Mouse (Mus musculus) liver, embryonic 16.5 days (tissue): ENCODE measurements at regions not wholly inside any gene's neighbourhood (a gene's known extent, or its start where the extent isn't known, plus 50 kb on each side); places are given as distances from the start of the nearest gene placed in this dataset.
A peak's percentile ranks its signal among the peaks of the same experiment; 100 is the strongest.

Experiments used
- ATAC-seq: fragments of 200-750 bp; cut with Nextera tagmentation; 2 replicates; pipeline ENCODE4 v1.8.0; 2017; ENCODE audit warnings: low read depth, mild to moderate bottlenecking, moderate number of reproducible peaks, moderate library complexity
- H3K27ac ChIP-seq: fragments of 300-500 bp; sonication (generic); 2 replicates; pipeline ENCODE4 v1.5.1; 2014; ENCODE audit warnings: mild to moderate bottlenecking, low read length
- H3K27me3 ChIP-seq: fragments of 300-500 bp; sonication (generic); 2 replicates; pipeline ENCODE4 v1.6.1; 2014; ENCODE audit warnings: low read depth, low read length, mixed read lengths; ENCODE audit not compliant: control insufficient read depth, insufficient read depth
- H3K36me3 ChIP-seq: fragments of 300-500 bp; sonication (generic); 2 replicates; pipeline ENCODE4 v1.6.1; 2014; ENCODE audit warnings: mild to moderate bottlenecking; ENCODE audit not compliant: control insufficient read depth, insufficient read depth
- H3K4me1 ChIP-seq: fragments of 300-500 bp; sonication (generic); 2 replicates; pipeline ENCODE4 v1.6.1; 2014; ENCODE audit warnings: low read depth, low read length, mixed read lengths; ENCODE audit not compliant: control insufficient read depth
- H3K4me2 ChIP-seq: fragments of 300-500 bp; sonication (generic); 2 replicates; pipeline ENCODE4 v1.6.1; 2014; ENCODE audit warnings: low read depth, low read length, mixed read lengths
- H3K4me3 ChIP-seq: fragments of 300-500 bp; sonication (generic); 2 replicates; pipeline ENCODE4 v1.5.1; 2014; ENCODE audit warnings: low read depth, mild to moderate bottlenecking, low read length
- H3K9ac ChIP-seq: fragments of 300-500 bp; sonication (generic); 2 replicates; pipeline ENCODE4 v1.6.1; 2014; ENCODE audit warnings: low read depth, low read length
- H3K9me3 ChIP-seq: fragments of 300-500 bp; sonication (generic); replicated peaks from 2 replicates; pipeline ENCODE4 v1.6.1; 2016; ENCODE audit warnings: low read length; ENCODE audit not compliant: control insufficient read depth
- WGBS: fragments of 180-500 bp; shearing (Covaris S2); extraction: QIAGEN DNeasy Blood & Tissue Kit; methylation state at CpG from one replicate; pipeline ENCODE4 v1.1.7; 2014; ENCODE audit not compliant: insufficient replicate concordance; 5-methylcytosine and 5-hydroxymethylcytosine counted together

DNA sequence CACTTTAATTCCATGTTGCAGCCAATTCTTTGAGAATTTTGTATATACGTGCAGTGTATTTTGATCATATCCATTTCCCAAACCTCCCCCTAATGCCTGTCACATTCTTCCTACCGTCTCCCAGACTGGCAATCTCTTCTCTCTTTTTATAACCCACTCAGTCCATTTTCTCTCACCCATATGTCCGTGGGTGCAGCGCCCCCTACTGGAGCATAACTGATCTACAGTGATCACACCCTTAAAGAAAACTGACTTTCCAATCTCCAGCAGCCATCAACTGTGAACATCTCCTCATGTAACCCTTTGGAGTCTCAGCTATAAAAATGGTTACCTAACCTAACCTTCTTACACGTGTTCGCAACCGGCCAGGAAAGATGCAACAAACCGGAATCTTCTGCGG is 123.0 kb upstream of the Slc7a14 start:
- H3K27ac ChIP-seq: no peak overlapping the region
- ATAC-seq: no peak
- H3K4me2 ChIP-seq: no peak overlapping the region
- no peak overlapping the region for H3K9ac ChIP-seq
- H3K4me3 ChIP-seq: no peak overlapping the region
- no peaks in the 10 kb centered on the region for H3K9me3 ChIP-seq
- no peaks in the 10 kb centered on the region for H3K27me3 ChIP-seq
- H3K4me1 ChIP-seq: no peaks in the 10 kb centered on the region
- no peaks in the 10 kb centered on the region for H3K36me3 ChIP-seq
- 73% methylated on average over 9 of the region's 9 CpGs for WGBS

DNA sequence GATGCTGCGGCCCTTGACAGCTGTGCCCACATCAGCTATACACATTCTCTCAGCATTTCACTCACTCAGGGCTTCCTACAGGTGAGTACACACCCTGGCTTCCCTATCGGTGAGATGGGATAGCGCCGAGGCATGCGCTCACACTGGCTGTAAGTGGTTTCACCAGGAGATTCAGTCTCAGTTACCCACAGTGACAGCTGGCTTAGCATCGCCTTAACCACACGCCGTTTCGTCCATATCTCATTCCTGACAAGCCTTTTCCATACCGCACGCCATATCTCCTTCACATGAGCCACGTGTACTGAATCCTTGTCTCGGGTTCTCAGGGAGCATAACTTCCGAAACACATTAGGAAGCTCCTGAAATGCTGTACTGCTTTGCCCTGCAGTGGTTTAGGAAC is 113.3 kb upstream of the Slc7a14 start:
- no peaks in the 10 kb centered on the region for H3K36me3 ChIP-seq
- H3K9ac ChIP-seq: no peak overlapping the region
- H3K4me3 ChIP-seq: no peak overlapping the region
- H3K27ac ChIP-seq: no peak overlapping the region
- H3K4me2 ChIP-seq: no peak overlapping the region
- no peaks in the 10 kb centered on the region for H3K4me1 ChIP-seq
- 74% methylated on average over 14 of the region's 14 CpGs for WGBS
- no peak for ATAC-seq
- H3K9me3 ChIP-seq: no peaks in the 10 kb centered on the region
- no peaks in the 10 kb centered on the region for H3K27me3 ChIP-seq

DNA sequence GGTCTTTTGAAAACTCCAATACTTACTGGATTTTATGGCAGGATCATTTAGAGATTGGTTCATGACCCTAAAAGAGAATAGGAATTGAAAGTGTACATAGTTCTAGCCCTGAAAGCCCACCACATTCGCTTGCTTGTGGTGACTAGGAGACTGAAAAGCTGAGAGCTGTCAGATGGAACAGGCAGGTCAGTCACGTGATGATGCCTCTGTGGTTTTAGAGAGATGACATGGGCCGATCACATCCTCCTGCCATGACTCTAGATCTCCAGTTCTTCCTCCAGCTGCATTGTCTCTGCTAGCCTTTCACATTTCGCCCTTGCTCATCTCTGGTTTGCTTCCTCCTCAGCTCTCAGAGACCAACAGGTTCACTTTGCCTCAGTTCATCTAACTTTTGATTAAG is 98.6 kb upstream of the Slc7a14 start:
- Histone ChIP-seq H3K36me3 (no peaks in the 10 kb centered on the region), H3K9me3 (no peaks in the 10 kb centered on the region), H3K4me1 (no peaks in the 10 kb centered on the region), H3K9ac (no peak overlapping the region), H3K4me2 (no peak overlapping the region), H3K4me3 (no peak overlapping the region), H3K27me3 (no peaks in the 10 kb centered on the region), H3K27ac (no peak overlapping the region)
- WGBS: 35% methylated on average over 4 of the region's 4 CpGs
- ATAC-seq: no peak

DNA sequence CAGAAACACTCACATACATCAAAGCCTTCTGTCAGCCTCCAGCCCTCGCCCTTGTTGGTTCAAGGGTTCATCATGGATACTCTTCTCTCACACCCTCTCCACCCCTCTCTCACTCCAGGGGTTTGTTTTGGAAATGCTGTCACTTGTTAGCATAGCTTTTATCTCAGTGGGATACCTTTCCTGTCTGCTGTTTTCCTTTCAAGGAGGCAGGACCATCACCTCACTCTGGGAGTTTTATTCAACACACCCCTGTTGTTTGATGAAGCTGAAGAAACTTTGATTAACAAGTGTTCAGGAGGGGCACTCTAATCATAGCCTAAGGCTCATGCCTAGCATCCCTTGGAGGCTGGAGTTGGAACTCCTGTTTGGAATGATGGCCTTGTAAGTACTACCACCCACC is 95.7 kb upstream of the Slc7a14 start:
- WGBS: 43% methylated on average over 1 of the region's 1 CpGs

DNA sequence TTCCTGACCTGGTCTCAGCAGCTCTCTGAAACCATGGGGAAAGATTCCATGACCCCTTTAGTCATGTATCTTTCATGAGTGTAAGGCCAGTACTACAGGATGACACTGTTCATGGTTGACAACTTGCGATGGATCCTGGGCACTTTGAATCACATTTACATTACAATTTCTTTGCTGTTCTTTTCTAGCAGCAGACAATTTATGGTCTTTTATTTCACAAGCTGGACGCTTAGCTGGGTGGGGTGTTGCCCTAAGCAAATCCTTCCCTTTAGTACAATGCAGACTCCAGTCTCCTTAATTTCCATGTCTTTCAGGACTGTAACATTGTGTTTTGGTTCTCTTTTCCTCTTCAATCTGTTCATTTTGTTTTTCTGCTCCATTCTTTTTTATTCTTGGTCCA is 89.0 kb upstream of the Slc7a14 start:
- no peak overlapping the region for H3K4me3 ChIP-seq
- no peak overlapping the region for H3K4me2 ChIP-seq
- no peaks in the 10 kb centered on the region for H3K9me3 ChIP-seq
- no peaks in the 10 kb centered on the region for H3K36me3 ChIP-seq
- no peak for ATAC-seq
- H3K9ac ChIP-seq: no peak overlapping the region
- no peaks in the 10 kb centered on the region for H3K27me3 ChIP-seq
- no peak overlapping the region for H3K27ac ChIP-seq
- whole genome bisulfite sequencing: 58% methylated on average over 2 of the region's 2 CpGs
- H3K4me1 ChIP-seq: no peaks in the 10 kb centered on the region

More for the DNA sequence above, 95.7 kb upstream of the Slc7a14 start:
- Histone ChIP-seq H3K4me2 (no peak overlapping the region), H3K27ac (no peak overlapping the region), H3K9me3 (no peaks in the 10 kb centered on the region), H3K36me3 (no peaks in the 10 kb centered on the region), H3K27me3 (no peaks in the 10 kb centered on the region), H3K4me3 (no peak overlapping the region), H3K9ac (no peak overlapping the region), H3K4me1 (no peaks in the 10 kb centered on the region)
- ATAC-seq: no peak

DNA sequence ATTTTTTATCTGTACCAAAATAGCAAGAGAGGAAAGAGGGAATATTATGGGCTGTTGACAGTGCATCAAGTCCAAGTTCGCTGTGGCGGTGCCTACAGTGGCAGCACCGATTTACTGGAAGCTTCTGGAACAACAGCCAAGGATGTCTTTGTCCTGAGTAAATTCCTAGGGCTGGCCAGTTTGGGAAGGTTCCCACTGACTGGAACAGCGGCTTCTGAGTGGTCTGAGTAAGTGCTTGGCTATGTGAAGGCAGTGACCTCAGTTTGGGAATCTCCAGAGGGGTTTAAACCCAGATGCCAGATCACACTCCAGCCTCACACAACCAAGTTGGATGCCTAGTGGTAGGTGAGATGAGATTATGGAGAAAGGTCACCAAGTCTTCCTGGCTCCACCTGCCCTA is 84.4 kb upstream of the Slc7a14 start:
- no peaks in the 10 kb centered on the region for H3K9me3 ChIP-seq
- 62% methylated on average over 4 of the region's 4 CpGs for WGBS
- H3K4me2 ChIP-seq: no peak overlapping the region
- H3K27me3 ChIP-seq: no peaks in the 10 kb centered on the region
- H3K4me3 ChIP-seq: no peak overlapping the region
- H3K27ac ChIP-seq: no peak overlapping the region
- H3K36me3 ChIP-seq: no peaks in the 10 kb centered on the region
- ATAC-seq: no peak
- H3K4me1 ChIP-seq: no peaks in the 10 kb centered on the region
- H3K9ac ChIP-seq: no peak overlapping the region

DNA sequence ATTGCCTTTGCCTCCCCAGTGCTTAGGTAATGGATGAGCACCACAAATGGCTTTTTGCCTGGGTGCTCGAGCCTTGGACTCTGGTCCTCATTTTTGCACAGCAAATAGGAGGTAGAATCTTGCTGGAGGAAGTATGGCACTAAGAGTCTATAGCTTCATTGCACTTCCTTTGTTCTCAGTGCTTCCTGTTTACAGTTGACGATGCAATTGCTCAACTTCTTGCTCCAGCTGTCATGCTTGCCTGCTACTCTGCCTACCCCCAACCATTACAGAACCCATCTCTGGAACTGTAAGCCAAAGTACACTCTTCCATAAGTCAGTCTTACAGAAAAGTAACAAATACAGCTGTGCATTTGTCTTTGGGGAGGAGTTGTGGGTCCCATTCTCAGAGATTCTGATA is 79.8 kb upstream of the Slc7a14 start:
- no peak overlapping the region for H3K4me2 ChIP-seq
- 18% methylated on average over 2 of the region's 2 CpGs for WGBS

DNA sequence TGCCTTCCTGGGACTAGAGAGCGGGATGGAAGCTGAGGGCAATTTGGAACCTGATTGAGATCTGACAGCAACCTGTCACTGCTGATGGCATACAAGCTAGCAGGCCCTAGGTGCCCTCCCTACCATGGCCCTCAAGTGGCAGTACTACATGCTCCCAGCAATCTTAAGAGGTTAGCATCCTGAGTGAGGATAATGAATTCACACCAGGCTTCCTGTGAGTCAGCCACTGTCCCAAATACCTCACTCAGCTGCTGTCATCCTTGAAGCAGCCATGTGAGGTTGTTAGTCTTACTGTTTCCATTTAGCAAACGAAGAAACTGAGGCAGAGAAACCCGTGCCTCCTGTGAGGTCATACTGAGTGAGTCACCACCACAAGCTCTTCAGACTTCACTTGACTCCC is 65.5 kb upstream of the Slc7a14 start:
- Histone ChIP-seq H3K4me2 (no peak overlapping the region), H3K4me3 (no peak overlapping the region), H3K9me3 (no peaks in the 10 kb centered on the region), H3K27me3 (no peaks in the 10 kb centered on the region), H3K9ac (no peak overlapping the region), H3K27ac (no peak overlapping the region), H3K36me3 (no peaks in the 10 kb centered on the region), H3K4me1 (no peaks in the 10 kb centered on the region)
- WGBS: 39% methylated on average over 3 of the region's 3 CpGs
- ATAC-seq: no peak

More for the DNA sequence above, 79.8 kb upstream of the Slc7a14 start:
- Histone ChIP-seq H3K27ac (no peak overlapping the region), H3K27me3 (no peaks in the 10 kb centered on the region), H3K9me3 (no peaks in the 10 kb centered on the region), H3K36me3 (no peaks in the 10 kb centered on the region), H3K4me1 (no peaks in the 10 kb centered on the region), H3K9ac (no peak overlapping the region), H3K4me3 (no peak overlapping the region)
- 0 out of 2 replicates have a peak, but pooled peaks have one; percentile 27 for ATAC-seq

DNA sequence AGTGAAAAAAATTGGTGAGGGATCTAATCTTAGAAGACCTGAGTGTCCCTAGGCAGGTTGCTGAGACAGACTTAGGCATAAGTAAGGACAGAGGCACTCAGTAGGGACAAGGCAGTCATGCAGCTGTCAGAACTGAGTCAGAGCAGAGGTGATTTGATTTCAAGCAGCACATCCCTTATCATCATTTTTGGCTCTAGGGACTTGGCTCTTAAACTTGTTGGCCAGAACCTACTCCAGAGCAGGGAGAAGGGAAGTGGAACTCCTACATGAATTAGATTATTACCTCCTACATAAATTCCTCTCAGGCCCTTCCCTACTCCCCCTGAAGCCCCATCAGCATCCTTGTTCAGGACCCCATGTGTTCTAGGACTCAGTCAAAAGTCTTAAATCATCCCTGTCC is 63.9 kb upstream of the Slc7a14 start:
- Histone ChIP-seq H3K27ac (no peak overlapping the region), H3K4me3 (no peak overlapping the region), H3K9ac (no peak overlapping the region), H3K9me3 (no peaks in the 10 kb centered on the region), H3K4me1 (no peaks in the 10 kb centered on the region), H3K4me2 (no peak overlapping the region), H3K36me3 (no peaks in the 10 kb centered on the region), H3K27me3 (no peaks in the 10 kb centered on the region)
- ATAC-seq: no peak

DNA sequence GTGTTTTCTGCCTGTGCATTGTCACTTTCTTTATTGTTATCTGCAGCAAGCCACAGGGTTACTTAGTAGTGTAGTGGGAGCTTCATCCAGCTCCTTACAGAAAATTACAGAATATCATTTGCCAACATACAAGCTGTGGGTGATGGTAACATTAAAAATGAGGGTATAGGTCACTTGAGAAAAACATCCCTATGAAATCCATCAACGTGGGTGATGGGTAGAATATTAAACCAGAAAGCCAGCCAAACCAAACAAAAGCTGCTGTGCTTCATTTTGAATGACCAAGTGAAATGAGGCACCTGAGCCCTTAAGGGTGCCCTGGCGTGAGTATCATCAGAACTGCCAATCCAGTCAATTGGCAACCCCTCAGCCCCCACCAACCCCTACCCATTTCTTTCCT is 58.1 kb upstream of the Slc7a14 start:
- no peak overlapping the region for H3K27ac ChIP-seq
- H3K4me2 ChIP-seq: no peak overlapping the region
- no peak for ATAC-seq

More for the DNA sequence above, 58.1 kb upstream of the Slc7a14 start:
- Histone ChIP-seq H3K27me3 (no peaks in the 10 kb centered on the region), H3K9ac (no peak overlapping the region), H3K36me3 (no peaks in the 10 kb centered on the region), H3K4me1 (no peaks in the 10 kb centered on the region), H3K4me3 (no peak overlapping the region), H3K9me3 (no peaks in the 10 kb centered on the region)
- WGBS: 49% methylated on average over 2 of the region's 2 CpGs
